Mouse (Mus musculus): ENCODE measurements around the gene Tmem95.

- peak; percentile 92 for TF ChIP-seq CTCF (IDR thresholded peaks at IDR 0.05; ENCODE audit: low read depth)
- TF ChIP-seq EP300 (optimal IDR thresholded peaks at IDR 0.05) = no peak
Observed at GRCm38 (mm10) chr11:69876867-69877266, 951 bp downstream of the Tmem95 start.
